Mouse (Mus musculus) mesoderm, embryonic 11.5 days (tissue): ENCODE measurements at regions not wholly inside any gene's neighbourhood (a gene's known extent, or its start where the extent isn't known, plus 50 kb on each side); places are given as distances from the start of the nearest gene placed in this dataset.
"Not testable (repeated sequence)": the region's sequence is repeated elsewhere in the genome, so short reads cannot be mapped to it uniquely, and the experiment has no call there.

Source experiments
- DNase-seq: peaks from one replicate; pipeline ENCODE4 v3.0.0-alpha.2; 2012; ENCODE audit warnings: low read depth, low spot score

DNA sequence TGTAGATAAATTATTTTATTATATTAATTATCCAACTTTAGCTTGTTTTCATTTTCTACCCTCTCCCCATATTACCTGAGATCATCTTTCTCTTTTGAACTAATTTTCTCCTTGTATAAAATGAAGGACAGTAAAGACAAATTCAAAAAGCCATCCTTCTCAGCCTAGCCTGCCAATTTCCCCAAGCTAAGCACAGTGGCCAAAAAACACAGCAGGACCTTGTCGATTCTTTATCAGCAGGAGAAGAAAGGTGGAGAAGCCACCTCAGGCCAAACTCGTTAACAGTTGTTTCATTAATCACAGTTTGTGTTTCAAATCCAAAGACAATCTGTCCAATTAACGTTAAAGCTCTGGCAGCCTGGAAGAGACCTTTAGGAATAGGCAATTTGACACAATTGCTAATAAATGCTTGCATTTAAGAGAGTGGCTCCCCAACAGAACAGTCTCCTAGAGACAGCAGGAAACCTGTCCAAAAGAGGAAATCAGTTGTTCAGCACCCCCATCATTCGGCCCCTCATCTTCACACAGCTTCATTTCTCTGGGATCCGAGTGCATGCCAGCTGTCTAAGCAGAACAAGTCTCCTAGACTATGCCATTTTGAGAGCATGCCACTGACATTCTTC lies 135.7 kb upstream of the Tlr4 start:
- no peak for DNase-seq

DNA sequence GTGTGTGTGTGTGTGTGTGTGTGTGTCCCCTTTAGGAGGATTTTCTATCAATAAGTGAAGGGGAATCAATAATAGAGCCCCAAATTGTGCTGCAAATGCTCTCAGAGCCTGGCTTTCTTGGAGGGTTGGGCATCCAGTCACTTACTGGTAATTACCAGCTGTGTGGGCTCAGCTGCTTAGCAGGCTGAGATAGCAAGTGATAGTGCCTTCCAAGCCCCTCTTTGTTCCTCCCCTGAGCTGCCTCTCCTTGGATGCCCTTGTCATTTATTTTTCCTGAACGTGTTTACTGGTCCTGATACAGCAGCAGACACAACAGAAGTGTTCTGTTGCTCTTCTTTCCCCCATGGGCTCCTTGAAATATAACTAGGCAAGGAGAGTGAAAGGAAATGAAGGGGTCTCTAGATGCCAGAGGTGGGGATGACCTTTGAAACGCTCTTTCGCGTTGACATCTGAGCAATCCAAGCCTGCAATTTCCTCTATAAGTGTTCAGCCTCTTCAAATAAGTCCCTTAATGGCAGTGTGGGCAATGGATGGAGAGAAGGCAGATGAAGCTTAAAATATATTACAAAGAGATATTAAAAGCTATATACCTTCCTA lies 133.3 kb upstream of the Tlr4 start:
- DNase-seq, result no peak

DNA sequence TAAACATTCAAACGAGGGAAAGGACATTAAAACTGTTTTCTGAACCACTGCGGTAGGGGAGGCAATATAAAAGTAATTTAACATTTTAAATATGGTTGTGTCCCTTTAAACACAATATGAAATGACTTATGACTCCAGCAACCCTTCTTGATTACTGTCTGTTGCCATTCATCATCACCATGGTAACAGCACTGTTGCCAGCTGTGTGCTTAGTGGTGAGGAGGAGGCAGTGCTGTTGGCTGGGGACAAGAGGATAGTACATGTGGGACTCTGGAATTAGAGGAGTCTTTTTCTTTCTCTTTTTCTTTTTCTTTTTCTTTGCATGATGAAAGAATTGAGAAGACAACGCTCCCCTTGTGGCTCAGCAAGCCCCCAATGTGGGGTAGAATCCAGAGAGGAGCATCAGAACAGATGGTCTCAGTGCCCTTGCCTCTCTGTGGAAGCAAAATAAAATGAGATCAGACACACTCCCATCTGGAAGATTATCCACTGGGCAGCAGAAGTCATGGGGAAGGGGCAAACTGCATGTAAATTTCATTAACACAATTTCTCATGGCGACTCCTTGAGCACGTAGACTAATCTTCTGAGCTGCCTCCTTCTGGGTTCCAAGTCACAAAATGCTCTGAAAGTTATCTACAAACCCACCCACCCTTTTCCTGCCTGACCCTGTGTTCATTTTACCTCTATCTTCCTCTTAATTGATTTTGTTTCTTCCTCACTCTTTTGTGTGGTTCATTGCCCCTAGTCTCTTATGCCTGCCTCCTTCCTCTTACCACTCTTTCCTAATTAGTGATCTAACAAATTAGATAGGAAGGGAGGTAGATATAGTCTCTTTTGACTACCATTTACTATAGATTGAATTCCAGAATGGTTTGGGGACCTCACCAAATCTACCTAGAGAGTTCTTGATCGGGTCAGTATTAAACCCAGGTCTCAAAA lies 111.3 kb upstream of the Tlr4 start:
- peak; percentile 44 for DNase-seq

DNA sequence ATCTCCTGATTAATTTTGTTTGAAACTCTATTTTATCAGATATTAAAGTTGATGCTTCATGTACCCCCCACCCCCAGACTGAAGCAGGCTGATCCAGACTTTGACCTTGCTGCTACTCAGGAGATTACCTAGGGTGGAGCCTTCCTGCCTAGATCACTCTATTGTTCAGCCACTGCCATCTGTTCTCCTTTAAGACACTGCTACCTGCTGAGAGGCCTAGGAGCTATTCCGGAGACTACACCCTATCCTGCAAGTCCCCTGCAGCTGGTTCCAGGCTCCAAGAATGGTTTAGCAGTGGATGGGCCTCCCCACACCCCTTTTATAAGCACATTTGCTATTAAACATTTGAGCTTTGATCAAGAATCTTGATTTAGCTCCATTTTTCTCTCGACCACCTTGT lies 90.0 kb upstream of the Tlr4 start:
- DNase-seq, result peak; percentile 1

DNA sequence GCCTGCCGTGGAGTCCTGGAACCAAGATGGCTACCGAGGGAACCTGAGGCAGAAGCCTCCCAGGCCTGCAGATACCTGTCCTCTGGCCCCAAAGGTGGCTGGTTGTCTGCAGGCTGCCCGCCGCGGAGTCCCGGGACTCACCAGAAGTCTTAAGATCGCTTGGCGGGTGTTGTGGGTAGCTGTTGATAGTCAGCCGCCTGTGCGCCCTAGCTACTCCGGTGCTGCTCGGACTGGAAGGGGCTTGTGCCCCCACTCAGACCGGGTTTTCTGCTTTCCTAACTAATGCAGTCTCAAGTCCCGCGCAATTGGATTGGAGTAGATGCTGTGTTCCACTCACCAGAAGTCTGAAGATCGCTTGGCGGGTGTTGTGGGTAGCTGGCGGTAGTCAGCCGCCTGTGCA lies 84.0 kb upstream of the Tlr4 start:
- DNase-seq, result not testable (repeated sequence)

DNA sequence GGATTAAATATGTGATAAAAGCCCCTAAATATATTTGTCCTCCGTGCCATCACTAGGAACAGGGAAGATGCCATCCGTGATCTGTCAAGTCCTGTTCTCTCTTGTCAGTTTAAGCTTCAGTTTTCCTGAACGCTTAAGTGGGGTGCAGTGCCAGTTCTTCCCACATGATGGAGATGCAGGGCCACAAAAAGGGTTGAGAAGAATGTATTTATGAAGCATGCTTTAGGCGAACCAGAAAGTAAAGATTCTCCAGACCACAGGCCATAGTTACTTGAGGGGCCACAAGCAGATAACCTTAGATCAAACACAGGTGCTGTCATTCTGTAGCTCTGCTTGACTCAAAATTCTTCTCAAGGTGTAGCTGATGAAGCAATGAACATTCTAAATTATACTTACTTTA lies 58.6 kb upstream of the Tlr4 start:
- DNase-seq, result peak; percentile 51
